In genomic region chr5:40366956-40367355, GRCm38 (mm10) we compare ENCODE assay signal across 20 mouse cellular contexts.
A peak's percentile ranks its signal among the peaks of the same experiment; 100 is the strongest.
DNase-seq lines count a peak whose midpoint lies in the region; ATAC-seq and TF ChIP-seq lines count a peak whose summit lies in the region.
"Had no signal": no experiment of that assay in that cellular context is flagged by ENCODE, and none has a peak within 500 bp of the region (broad histone marks: within the 10 kb centered on the region; RNA-seq: fewer than 3 reads in every experiment).

No protein-coding gene starts in this region.

- no peaks in the 10 kb centered on the region for H3K4me1 ChIP-seq in liver, postnatal 0 days (ENCODE audit: insufficient read depth)
- H3K4me1 ChIP-seq: embryonic facial prominence, embryonic 10.5 days; embryonic facial prominence, embryonic 12.5 days; forebrain, embryonic 13.5 days; forebrain, embryonic 15.5 days had no signal

- TF ChIP-seq CTCF in liver, postnatal 0 days (IDR thresholded peaks at IDR 0.05; ENCODE audit: low read depth) = no peak

- no peaks in the 10 kb centered on the region for H3K27me3 ChIP-seq in liver, postnatal 0 days (ENCODE audit: insufficient read depth, low read length)
- H3K27me3 ChIP-seq: CH12.LX; embryonic facial prominence, embryonic 12.5 days; forebrain, embryonic 13.5 days; forebrain, embryonic 15.5 days had no signal

- ATAC-seq in liver, postnatal 0 days = no peak
- ATAC-seq: CD4-positive, CD25-positive, alpha-beta regulatory T cell, adult 4 months; forebrain, embryonic 13.5 days; forebrain, embryonic 15.5 days; forebrain, postnatal 0 days had no signal

- H3K27ac ChIP-seq in liver, postnatal 0 days (ENCODE audit: low read depth) = no peak overlapping the region
- H3K27ac ChIP-seq: embryonic facial prominence, embryonic 10.5 days; embryonic facial prominence, embryonic 12.5 days; forebrain, embryonic 13.5 days; forebrain, embryonic 15.5 days had no signal

- WGBS in liver, postnatal 0 days (ENCODE audit: insufficient replicate concordance) = 75% methylated on average over 1 of the region's 1 CpGs

- DNase-seq in adrenal gland, adult 2 months = peak; percentile 17
- DNase-seq in adrenal gland, postnatal 25 days = no peak
- DNase-seq in Muller cell, postnatal 12 days (ENCODE audit: inconsistent ontology term) = peak; percentile 63
- no peak for DNase-seq in heart, postnatal 4 days
- no peak for DNase-seq in liver, postnatal 0 days
- DNase-seq: adrenal gland, adult 8-10 months; adrenal gland, postnatal 14 days; cerebellum, adult 11-12 months; cerebellum, adult 2 months; cerebellum, adult 9-10 months; cerebellum, postnatal 10 days; cerebellum, postnatal 25 days; forebrain, postnatal 0 days had no signal

- no peak overlapping the region for H3K9ac ChIP-seq in liver, postnatal 0 days (replicated peaks)
- H3K9ac ChIP-seq: embryonic facial prominence, embryonic 12.5 days; forebrain, embryonic 13.5 days; forebrain, embryonic 15.5 days; forebrain, postnatal 0 days had no signal

- H3K36me3 ChIP-seq in liver, postnatal 0 days (replicated peaks; ENCODE audit: insufficient read depth, low read length) = no peaks in the 10 kb centered on the region
- H3K36me3 ChIP-seq: embryonic facial prominence, embryonic 10.5 days; embryonic facial prominence, embryonic 12.5 days; forebrain, embryonic 15.5 days; G1E had no signal

- no peak overlapping the region for H3K4me3 ChIP-seq in liver, postnatal 0 days (ENCODE audit: low read depth, low read length)
- H3K4me3 ChIP-seq: embryonic facial prominence, embryonic 10.5 days; embryonic facial prominence, embryonic 12.5 days; forebrain, embryonic 13.5 days; forebrain, embryonic 15.5 days had no signal

- no peak overlapping the region for H3K4me2 ChIP-seq in liver, postnatal 0 days (ENCODE audit: low read depth, low read length)
- H3K4me2 ChIP-seq: embryonic facial prominence, embryonic 12.5 days; forebrain, embryonic 13.5 days; forebrain, embryonic 15.5 days had no signal

- no peak for TF ChIP-seq EP300 in liver, postnatal 0 days (IDR thresholded peaks at IDR 0.05; ENCODE audit: low read depth)

- H3K9me3 ChIP-seq in liver, postnatal 0 days (ENCODE audit: low read length) = no peaks in the 10 kb centered on the region; the same call in 1 of the 2 replicates
- H3K9me3 ChIP-seq: embryonic facial prominence, embryonic 10.5 days; embryonic facial prominence, embryonic 12.5 days; forebrain, embryonic 13.5 days; forebrain, embryonic 15.5 days had no signal

Comparison
In these comparisons a context has a peak if more than half of its experiments do, and no peak if none do; other contexts are left out.
1. DNase-seq: peak in adrenal gland, adult 2 months (single experiment) and Muller cell, postnatal 12 days (single experiment); none in adrenal gland, postnatal 25 days (single experiment), heart, postnatal 4 days (single experiment) and liver, postnatal 0 days (single experiment).